Mouse (Mus musculus) gastrocnemius, postnatal 25 days (tissue): ENCODE data around the gene Cbx2. TPM values are rescaled to one million over a fixed set of nuclear protein-coding genes. Genes with fewer than 3 reads are reported as not detected.

ENCODE experiments used
- DNase-seq: peaks from one replicate; pipeline ENCODE4 v3.0.0; 2022
- total RNA-seq, 2 experiments: library from RNA; stranded (reverse); gene quantifications; 1 replicate in 1 of 2; 2 replicates in 1 of 2; pipeline ENCODE4 v1.2.3; 2021

The Cbx2 gene
- total RNA-seq, 2 experiments from 2014 or later, result 0.69 to 1.4 TPM

- no peak for DNase-seq
These were observed 35.6 kb downstream of the Cbx2 start for GRCm38 (mm10) chr11:119058041-119058995.

- no peak for DNase-seq
These were observed 36.5 kb downstream of the Cbx2 start for GRCm38 (mm10) chr11:119059256-119059655.

- no peak for DNase-seq
These were observed 44.1 kb downstream of the Cbx2 start for GRCm38 (mm10) chr11:119066841-119067240.

GRCm38 (mm10) chr11:119072239-119072638 lies 49.5 kb downstream of the Cbx2 start:
- DNase-seq, result no peak

GRCm38 (mm10) chr11:119072986-119073385 lies 50.2 kb downstream of the Cbx2 start:
- DNase-seq, result no peak

GRCm38 (mm10) chr11:119073876-119074433 lies 51.2 kb downstream of the Cbx2 start:
- DNase-seq, result no peak

GRCm38 (mm10) chr11:119075805-119076204 lies 53.0 kb downstream of the Cbx2 start:
- no peak for DNase-seq

- DNase-seq, result no peak
These were observed 55.0 kb downstream of the Cbx2 start for GRCm38 (mm10) chr11:119077755-119078154.

GRCm38 (mm10) chr11:119078691-119079444 lies 56.1 kb downstream of the Cbx2 start:
- no peak for DNase-seq

GRCm38 (mm10) chr11:119079445-119079837 lies 56.7 kb downstream of the Cbx2 start:
- DNase-seq, result no peak

GRCm38 (mm10) chr11:119080461-119081147 lies 57.8 kb downstream of the Cbx2 start:
- DNase-seq, result no peak

Other genes starting within 250 kb of the Cbx2 start
- gene Rbfox3, start 111.4 kb upstream of the Cbx2 start, total RNA-seq, result under 1 TPM; 0.16 to 0.28 TPM
- gene Enpp7, start 34.8 kb upstream of the Cbx2 start, total RNA-seq, result not detected
- 1 to 10 TPM; 1.4 to 1.8 TPM for gene Cbx8, start 18.0 kb downstream of the Cbx2 start, total RNA-seq
- gene Cbx4, start 63.3 kb downstream of the Cbx2 start, total RNA-seq, result 1 to 10 TPM; 2.4 to 3.5 TPM
- 10 to 100 TPM; 16.1 to 20.9 TPM for gene Tbc1d16, start 205.5 kb downstream of the Cbx2 start, total RNA-seq
- under 1 TPM in 1 of 2 experiments, not detected in 1; 0.41 TPM for gene Ccdc40, start 205.6 kb downstream of the Cbx2 start, total RNA-seq
- gene Gaa, start 244.9 kb downstream of the Cbx2 start, total RNA-seq, result 100 to 1,000 TPM; 110 to 138 TPM